Mouse (Mus musculus): Measurements from ENCODE around the gene Plcg2.
A peak's percentile ranks its signal among the peaks of the same experiment; 100 is the strongest.

Gene Plcg2

GRCm38 (mm10) chr8:117498179-117498914 is at the start of gene Plcg2:
Gene Plcg2 (plus strand): TSS chr8:117498291.
- DNase-seq (ENCODE audit: extremely low spot score, low spot score): peak; percentile 64

GRCm38 (mm10) chr8:117451072-117451471 is 47.0 kb upstream of the Plcg2 start:
- no peak for DNase-seq (ENCODE audit: extremely low spot score, low spot score)

DNA sequence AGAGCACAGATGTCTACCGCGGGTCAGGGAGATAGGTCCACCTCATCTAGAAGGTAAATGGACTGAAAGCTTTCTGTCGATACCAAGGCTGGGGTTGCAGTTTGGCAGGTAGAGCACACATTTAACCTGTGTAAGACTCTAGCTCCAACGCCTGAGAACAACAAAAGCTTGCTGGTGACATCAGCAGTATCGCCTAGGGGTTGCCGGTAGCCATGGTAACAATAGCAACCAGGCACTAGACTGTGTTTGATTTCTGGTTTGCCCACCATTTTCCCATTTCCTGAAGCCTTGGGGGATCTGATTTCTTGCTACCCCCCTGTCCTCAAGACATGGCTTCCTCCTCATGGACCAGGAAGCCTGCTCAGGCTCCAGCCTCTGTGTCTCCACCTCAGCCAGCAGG is 44.1 kb upstream of the Plcg2 start:
- DNase-seq (ENCODE audit: extremely low spot score, low spot score): no peak

DNA sequence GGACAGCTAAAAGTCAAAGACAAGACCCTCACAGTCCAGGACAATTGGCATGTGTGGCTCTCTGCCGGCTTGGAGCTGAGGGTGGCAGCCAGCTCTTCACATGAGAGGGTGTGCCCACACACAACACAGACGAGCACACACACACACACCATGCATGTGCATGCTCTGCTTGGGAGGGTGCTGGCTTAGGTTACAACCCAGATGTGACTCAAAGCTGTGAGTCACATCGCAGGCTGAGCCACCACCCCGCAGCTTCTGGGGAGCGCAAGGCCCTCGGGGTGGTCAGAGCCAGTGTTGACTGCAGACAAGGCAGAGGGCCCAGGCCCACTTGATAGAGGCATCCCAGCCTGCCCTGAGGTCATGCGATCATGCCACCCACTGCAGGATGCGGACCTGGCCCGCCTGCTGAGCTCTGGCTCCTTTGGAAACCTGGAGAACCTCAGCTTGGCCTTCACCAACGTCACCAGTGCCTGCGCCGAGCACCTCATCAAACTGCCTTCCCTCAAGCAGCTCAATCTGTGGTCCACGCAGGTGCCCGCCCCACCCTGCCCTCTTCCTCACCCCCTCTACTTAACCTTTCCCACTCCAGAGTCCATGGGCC is 43.5 kb upstream of the Plcg2 start:
- DNase-seq (ENCODE audit: extremely low spot score, low spot score): no peak

DNA sequence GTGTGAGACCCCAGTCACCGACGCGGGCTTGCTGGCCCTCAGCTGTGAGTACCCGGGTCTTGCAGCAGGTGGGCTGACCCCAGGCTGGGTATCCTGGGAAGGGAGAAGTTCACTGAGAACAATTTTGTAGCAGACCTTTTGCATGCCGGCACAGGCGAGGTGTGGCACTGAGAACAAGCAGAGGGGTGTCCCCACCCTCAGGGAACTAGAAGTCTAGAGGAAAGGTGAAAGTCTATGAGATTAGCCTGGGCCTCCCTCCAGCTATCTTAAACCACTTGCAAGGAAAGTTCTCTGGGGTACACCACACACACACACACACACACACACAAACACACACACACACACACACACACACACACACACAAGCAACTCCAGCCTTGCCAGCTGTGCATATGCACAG is 42.4 kb upstream of the Plcg2 start:
- no peak for DNase-seq (ENCODE audit: extremely low spot score, low spot score)

GRCm38 (mm10) chr8:117458440-117458839 is 39.7 kb upstream of the Plcg2 start:
- no peak for DNase-seq (ENCODE audit: extremely low spot score, low spot score)

GRCm38 (mm10) chr8:117462701-117463284 is 35.3 kb upstream of the Plcg2 start:
- DNase-seq (ENCODE audit: extremely low spot score, low spot score): no peak

GRCm38 (mm10) chr8:117464525-117464924 is 33.6 kb upstream of the Plcg2 start:
- DNase-seq (ENCODE audit: extremely low spot score, low spot score): no peak

DNA sequence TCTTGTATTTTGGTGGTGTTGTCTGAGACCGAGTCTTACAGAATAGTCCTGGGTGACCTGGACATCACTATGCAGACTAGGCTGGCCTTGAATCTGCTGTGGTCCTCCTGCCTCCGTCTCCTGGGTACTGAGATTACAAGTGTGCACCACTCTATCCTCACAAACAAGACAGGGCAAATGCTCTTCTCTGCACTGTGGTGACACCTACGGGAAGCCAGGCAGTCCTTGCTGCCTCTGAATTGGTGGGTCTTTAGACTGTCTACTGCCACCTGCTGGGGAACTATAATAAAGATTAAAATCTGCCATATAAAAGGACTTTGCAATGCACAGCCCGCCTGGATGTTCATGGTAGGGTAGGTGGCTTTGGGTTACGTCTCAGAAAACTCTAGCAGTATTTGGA is 32.8 kb upstream of the Plcg2 start:
- DNase-seq (ENCODE audit: extremely low spot score, low spot score): peak; percentile 44

DNA sequence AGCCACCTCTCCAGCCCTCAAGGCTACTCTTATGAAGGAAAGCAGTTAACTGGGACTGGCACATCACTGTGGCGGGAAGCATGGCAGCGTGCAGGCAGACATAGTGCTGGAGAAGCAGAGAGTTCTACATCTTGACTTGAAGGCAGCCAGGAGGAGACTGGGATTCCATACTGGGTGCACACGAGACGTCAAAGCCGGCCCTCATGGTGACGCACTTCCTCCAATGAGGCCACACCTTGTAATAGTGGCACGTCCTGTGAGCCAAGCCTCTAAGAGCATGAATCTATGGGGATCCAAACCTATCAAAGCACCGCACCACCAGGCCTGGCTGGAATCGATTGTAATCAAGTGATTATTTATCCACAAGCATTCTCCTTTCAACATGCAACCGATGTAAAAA is 30.6 kb upstream of the Plcg2 start:
- no peak for DNase-seq (ENCODE audit: extremely low spot score, low spot score)

DNA sequence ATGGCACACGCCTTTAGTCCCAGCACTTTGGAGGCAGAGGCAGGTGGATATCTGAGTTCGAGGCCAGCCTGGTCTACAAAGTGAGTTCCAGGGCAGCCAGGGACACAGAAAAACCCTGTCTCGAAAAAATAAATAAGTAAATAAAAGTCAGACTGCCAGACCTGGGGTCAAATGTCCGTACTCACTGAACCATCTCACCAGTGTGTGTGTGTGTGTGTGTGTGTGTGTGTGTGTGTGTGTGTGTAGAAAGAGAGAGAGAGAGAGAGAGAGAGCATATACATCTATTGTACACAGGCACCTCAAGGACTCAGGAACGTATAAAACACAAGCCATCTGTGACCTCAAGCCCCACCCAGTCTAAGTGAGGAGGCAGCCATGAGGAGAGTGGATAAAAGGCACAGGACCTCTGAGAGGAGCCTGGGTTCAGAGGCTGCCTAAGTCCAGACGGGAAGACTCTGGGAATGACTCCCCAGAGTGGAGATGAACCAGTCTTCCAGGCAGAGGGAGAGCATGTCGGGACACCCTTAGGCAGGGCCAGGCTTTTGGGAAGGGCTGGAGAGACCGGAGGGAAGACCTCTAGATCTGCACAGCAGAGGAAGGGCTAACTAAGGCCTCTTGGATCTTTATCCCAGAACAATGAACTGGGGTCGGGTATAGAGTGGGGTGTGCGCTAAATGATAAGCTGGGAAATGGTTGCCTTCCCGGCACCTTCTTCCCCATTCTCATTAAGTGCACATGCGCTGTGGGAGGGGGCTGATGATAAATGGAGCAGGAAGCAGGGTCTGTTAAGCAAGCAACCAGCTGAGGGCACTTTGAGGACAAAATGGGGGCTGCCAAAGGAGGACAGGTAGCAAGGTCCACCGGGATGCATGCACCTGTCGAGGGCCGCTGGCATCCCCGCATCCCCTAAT is 28.4 kb upstream of the Plcg2 start:
- DNase-seq (ENCODE audit: extremely low spot score, low spot score): no peak

- peak; percentile 88 for DNase-seq (ENCODE audit: extremely low spot score, low spot score)
Measured at GRCm38 (mm10) chr8:117470342-117470781, 27.7 kb upstream of the Plcg2 start.

GRCm38 (mm10) chr8:117471174-117471573 is 26.9 kb upstream of the Plcg2 start:
- peak; percentile 74 for DNase-seq (ENCODE audit: extremely low spot score, low spot score)

DNA sequence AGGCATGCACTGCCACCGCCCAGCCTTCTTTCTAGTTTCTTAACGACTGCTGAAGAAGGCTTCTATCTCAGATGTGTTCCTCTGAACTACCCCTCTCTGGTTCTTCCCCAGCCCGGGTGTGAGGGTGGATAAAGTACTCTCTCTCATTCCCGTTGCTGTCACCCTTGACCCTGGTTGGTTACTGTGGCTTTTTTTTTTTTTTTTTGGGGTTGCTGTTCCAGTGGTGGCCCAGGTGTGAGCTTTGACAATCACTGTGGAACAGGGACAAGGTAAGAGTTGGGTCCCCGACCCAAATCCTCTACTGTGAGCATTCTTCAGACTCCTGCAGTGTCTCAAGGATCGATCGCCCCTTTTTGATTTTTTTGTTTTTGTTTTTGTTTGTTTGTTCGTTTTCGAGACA is 26.4 kb upstream of the Plcg2 start:
- DNase-seq (ENCODE audit: extremely low spot score, low spot score): no peak

- no peak for DNase-seq (ENCODE audit: extremely low spot score, low spot score)
Measured at GRCm38 (mm10) chr8:117472332-117472731, 25.8 kb upstream of the Plcg2 start.

DNA sequence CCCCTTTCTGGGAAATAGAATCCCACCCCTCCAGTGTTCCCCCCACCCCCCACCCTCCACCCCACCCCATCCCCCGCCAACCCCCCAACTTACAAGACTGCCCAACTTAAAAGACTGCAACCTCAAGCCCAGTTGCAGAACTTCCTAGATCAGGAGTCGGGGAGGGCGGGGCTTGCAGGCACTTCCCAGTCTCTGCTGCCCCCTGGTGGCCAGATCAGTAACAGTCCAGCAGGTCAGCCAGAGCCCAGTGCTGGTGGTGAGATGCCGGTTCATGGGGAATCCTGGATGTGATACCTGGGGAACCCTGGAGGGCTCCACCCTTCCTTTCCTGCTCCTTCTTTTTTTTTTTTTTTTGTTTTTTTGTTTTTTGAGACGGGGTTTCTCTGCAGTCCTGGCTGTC is 23.1 kb upstream of the Plcg2 start:
- DNase-seq (ENCODE audit: extremely low spot score, low spot score): peak; percentile 95

DNA sequence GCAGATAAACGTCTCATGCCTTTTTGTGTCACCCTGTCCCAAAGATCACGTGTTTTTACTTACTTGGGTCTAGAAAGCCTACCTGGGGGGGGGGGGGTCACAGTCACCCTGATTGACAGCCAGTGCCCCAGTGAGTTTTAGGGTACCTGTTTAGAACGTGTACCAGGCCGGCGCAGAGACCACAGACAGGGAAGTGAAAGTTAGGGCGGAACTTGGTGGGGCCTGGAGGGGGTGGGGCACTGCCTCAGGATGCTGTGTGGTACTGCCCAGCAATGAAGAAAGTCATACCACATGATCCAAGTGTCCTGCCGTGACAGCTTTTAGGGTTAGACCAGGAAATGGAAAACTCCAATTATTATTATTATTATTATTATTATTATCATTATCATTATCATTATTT is 22.3 kb upstream of the Plcg2 start:
- no peak for DNase-seq (ENCODE audit: extremely low spot score, low spot score)

- no peak for DNase-seq (ENCODE audit: extremely low spot score, low spot score)
Measured at GRCm38 (mm10) chr8:117478082-117478481, 20.0 kb upstream of the Plcg2 start.

- DNase-seq (ENCODE audit: extremely low spot score, low spot score): no peak
Measured at GRCm38 (mm10) chr8:117479996-117480395, 18.1 kb upstream of the Plcg2 start.

- DNase-seq (ENCODE audit: extremely low spot score, low spot score): no peak
Measured at GRCm38 (mm10) chr8:117480516-117480915, 17.6 kb upstream of the Plcg2 start.

DNA sequence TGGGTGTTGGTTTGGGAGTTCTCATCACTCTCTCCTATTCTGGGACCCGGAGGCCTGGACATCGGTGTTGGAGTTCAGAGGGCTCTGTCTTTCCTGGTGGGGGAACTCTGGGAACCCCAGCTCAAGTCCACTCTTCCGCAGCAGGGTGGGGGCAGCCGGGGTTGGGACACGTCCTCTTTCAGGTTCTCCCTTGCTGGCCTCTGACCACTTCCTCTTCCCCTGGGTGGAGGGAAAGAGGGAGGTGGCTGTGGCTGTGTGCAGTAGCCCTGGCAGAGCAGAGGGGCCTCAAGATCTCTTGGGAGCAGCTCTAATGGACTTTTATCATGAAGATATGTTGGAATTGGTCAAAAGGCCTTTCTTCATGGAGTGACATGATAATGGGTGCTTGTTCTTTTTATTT is 16.3 kb upstream of the Plcg2 start:
- DNase-seq (ENCODE audit: extremely low spot score, low spot score): no peak

GRCm38 (mm10) chr8:117484731-117485130 is 13.4 kb upstream of the Plcg2 start:
- no peak for DNase-seq (ENCODE audit: extremely low spot score, low spot score)
